Mouse (Mus musculus) gastrocnemius, postnatal 14 days (tissue): ENCODE results near the gene Chd3. TPM values are rescaled to one million over a fixed set of nuclear protein-coding genes. Genes with fewer than 3 reads are reported as not detected.

Experiments
- DNase-seq: peaks from one replicate; pipeline ENCODE4 v3.0.0; 2021; ENCODE audit warnings: mixed read lengths
- intact Hi-C: fragments of 180-260 bp; cut with DNase I; formaldehyde crosslinking; loops from one replicate; pipeline ENCODE4 v1.15.1; 2025; ENCODE audit warnings: low total_unique reads
- total RNA-seq, 2 experiments: library from RNA; stranded (reverse); gene quantifications; 2 replicates each; pipeline ENCODE4 v1.2.3; 2021

Chd3 gene
- total RNA-seq, 2 experiments from 2014 or later = 25.5 to 28.7 TPM

DNA sequence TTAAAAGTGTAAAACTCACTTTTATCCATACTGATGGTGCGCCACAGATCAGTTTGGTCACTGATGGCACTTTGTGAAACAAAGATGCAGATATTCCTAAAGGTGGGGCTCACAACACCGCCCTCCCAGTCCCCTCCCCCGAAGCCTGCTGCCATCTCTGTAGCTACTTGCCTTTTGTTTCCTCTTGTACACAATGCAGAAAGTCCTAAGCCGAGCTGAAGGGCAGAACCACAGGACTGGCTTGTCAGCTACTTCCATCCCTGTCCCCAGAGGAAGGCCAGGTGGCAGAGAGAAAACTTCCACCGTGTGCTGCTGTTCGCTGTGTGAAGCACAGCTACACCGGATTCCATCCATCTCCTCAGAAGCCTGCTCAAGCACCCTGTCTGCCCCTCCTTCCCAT lies 71.0 kb downstream of the Chd3 start:
- DNase-seq = no peak
- intact Hi-C loops = no loop called here

GRCm38 (mm10) chr11:69297799-69298198 lies 71.4 kb downstream of the Chd3 start:
- intact Hi-C loops = no loop called here
- no peak for DNase-seq

- no peak for DNase-seq
- intact Hi-C loops = no loop called here
These were observed 73.9 kb downstream of the Chd3 start for GRCm38 (mm10) chr11:69295286-69295685.

Other genes with a start within 250 kb of the Chd3 start
- gene Hes7, start 249.0 kb downstream of the Chd3 start, total RNA-seq = under 1 TPM in 1 of 2 experiments, not detected in 1; 0.10 TPM
- under 1 TPM in 1 of 2 experiments, not detected in 1; 0.18 TPM for gene 9130213A22Rik, start 246.8 kb downstream of the Chd3 start, total RNA-seq
- gene Aloxe3, start 243.5 kb downstream of the Chd3 start, total RNA-seq = not detected
- gene Alox12b, start 212.4 kb downstream of the Chd3 start, total RNA-seq = not detected
- not detected for gene Alox8, start 171.6 kb downstream of the Chd3 start, total RNA-seq
- not detected for gene Gucy2e, start 132.4 kb downstream of the Chd3 start, total RNA-seq
- 1 to 10 TPM; 2.5 to 3.2 TPM for gene Cntrob, start 45.6 kb downstream of the Chd3 start, total RNA-seq
- gene Trappc1, start 45.4 kb downstream of the Chd3 start, total RNA-seq = 10 to 100 TPM; 52.3 to 54.1 TPM
- gene Kcnab3, start 43.1 kb downstream of the Chd3 start, total RNA-seq = under 1 TPM; 0.18 to 0.24 TPM
- gene Rnf227, start 28.9 kb downstream of the Chd3 start, total RNA-seq = under 1 TPM; 0.35 to 0.68 TPM
- 10 to 100 TPM; 79.5 to 87.9 TPM for gene Naa38, start 26.1 kb upstream of the Chd3 start, total RNA-seq
- 10 to 100 TPM; 19.0 to 20.7 TPM for gene Cyb5d1, start 26.2 kb upstream of the Chd3 start, total RNA-seq
- gene Tmem88, start 28.8 kb upstream of the Chd3 start, total RNA-seq = 10 to 100 TPM; 12.8 to 15.2 TPM
- gene Kdm6b, start 44.3 kb upstream of the Chd3 start, total RNA-seq = 10 to 100 TPM; 30.3 to 31.4 TPM
- gene Dnah2, start 179.7 kb upstream of the Chd3 start, total RNA-seq = under 1 TPM; 0.06 to 0.07 TPM
- gene Efnb3, start 190.8 kb upstream of the Chd3 start, total RNA-seq = 1 to 10 TPM in 1 of 2 experiments, under 1 TPM in 1; 0.71 to 1.3 TPM
- 1 to 10 TPM; 3.5 to 4.0 TPM for gene Wrap53, start 210.8 kb upstream of the Chd3 start, total RNA-seq
- gene Trp53, start 211.0 kb upstream of the Chd3 start, total RNA-seq = 10 to 100 TPM; 15.2 to 22.7 TPM
- gene Atp1b2, start 236.5 kb upstream of the Chd3 start, total RNA-seq = 100 to 1,000 TPM; 384 to 403 TPM
- under 1 TPM; 0.38 to 0.47 TPM for gene Shbg, start 248.5 kb upstream of the Chd3 start, total RNA-seq